Mouse (Mus musculus) adrenal gland, adult 18-20 months (tissue): ENCODE results near the gene Try4. TPM values are rescaled to one million over a fixed set of nuclear protein-coding genes. Genes with fewer than 3 reads are reported as not detected.
"Not testable (repeated sequence)": the region's sequence is repeated elsewhere in the genome, so short reads cannot be mapped to it uniquely, and the experiment has no call there.

Experiments used
- DNase-seq, 2 experiments: peaks; one replicate each; pipeline ENCODE4 v3.0.0; 2021 to 2022; ENCODE audit warnings: low spot score in 2 of 2
- long read RNA-seq, 2 experiments: library from polyadenylated mRNA; stranded (forward); transcript quantifications; one replicate each; pipeline ENCODE4 v2.0.0; 2021
- total RNA-seq, 2 experiments: library from RNA; stranded (reverse); gene quantifications; 1 replicate in 1 of 2; 2 replicates in 1 of 2; pipeline ENCODE4 v1.2.3; 2021

The Try4 gene
- not detected for total RNA-seq
- long read RNA-seq, experiment 1 = 0 reads
- long read RNA-seq, experiment 2 = 0 reads

- no peak for DNase-seq
Observed at GRCm38 (mm10) chr6:41301969-41302368, at the start of gene Try4. Gene Try4, plus strand, starts transcription at chr6:41302269.

GRCm38 (mm10) chr6:41253314-41253713 lies 48.8 kb upstream of the Try4 start:
- not testable (repeated sequence) for DNase-seq

GRCm38 (mm10) chr6:41256424-41256823 lies 45.6 kb upstream of the Try4 start:
- no peak for DNase-seq

- DNase-seq = no peak
Observed at GRCm38 (mm10) chr6:41257432-41257831, 44.6 kb upstream of the Try4 start.

GRCm38 (mm10) chr6:41262796-41263195 lies 39.3 kb upstream of the Try4 start:
- DNase-seq = no peak

- no peak for DNase-seq
Observed at GRCm38 (mm10) chr6:41266140-41266539, 35.9 kb upstream of the Try4 start.

- DNase-seq = no peak
Observed at GRCm38 (mm10) chr6:41298255-41298654, 3.8 kb upstream of the Try4 start.

- not testable (repeated sequence) for DNase-seq
Observed at GRCm38 (mm10) chr6:41316741-41317140, 14.7 kb downstream of the Try4 start, which contains the start of gene Try5. Gene Try5, minus strand, starts transcription at chr6:41316841.

- DNase-seq = no peak
Observed at GRCm38 (mm10) chr6:41353932-41354331, 51.9 kb downstream of the Try4 start, which contains the start of gene Try10. Gene Try10, plus strand, starts transcription at chr6:41354105.

Other genes starting within 250 kb of the Try4 start
- not detected for gene Try5, start 14.6 kb downstream of the Try4 start, total RNA-seq
- not detected for gene Try10, start 51.8 kb downstream of the Try4 start, total RNA-seq
- not detected for gene Prss3, start 75.4 kb downstream of the Try4 start, total RNA-seq
- not detected for gene Gm5771, start 90.1 kb downstream of the Try4 start, total RNA-seq
- not detected for gene Gm10334, start 143.9 kb downstream of the Try4 start, total RNA-seq
- gene Prss1, start 156.7 kb downstream of the Try4 start, total RNA-seq = not detected
- gene Prss2, start 219.5 kb downstream of the Try4 start, total RNA-seq = not detected